Mouse (Mus musculus) neural tube, embryonic 14.5 days (tissue): Measurements from ENCODE around the gene Entpd5. TPM values are rescaled to one million over a fixed set of nuclear protein-coding genes. Genes with fewer than 3 reads are reported as not detected.
A peak's percentile ranks its signal among the peaks of the same experiment; 100 is the strongest.

Source experiments
- ATAC-seq: fragments of 200-750 bp; cut with Nextera tagmentation; 2 replicates; pipeline ENCODE4 v1.8.0; 2017; ENCODE audit warnings: low read depth, mild to moderate bottlenecking, moderate TSS enrichment, moderate library complexity
- H3K27ac ChIP-seq: fragments of 300-500 bp; sonication (generic); 2 replicates; pipeline ENCODE4 v1.5.1; 2014; ENCODE audit warnings: low read depth, mild to moderate bottlenecking, control low read depth, low read length, moderate library complexity, mixed read lengths
- H3K27me3 ChIP-seq: fragments of 300-500 bp; sonication (generic); 2 replicates; pipeline ENCODE4 v1.6.1; 2014; ENCODE audit warnings: low read length; ENCODE audit not compliant: control insufficient read depth, insufficient read depth
- H3K36me3 ChIP-seq: fragments of 300-500 bp; sonication (generic); 2 replicates; pipeline ENCODE4 v1.6.1; 2014; ENCODE audit warnings: low read length, mixed read lengths; ENCODE audit not compliant: control insufficient read depth, insufficient read depth
- H3K4me1 ChIP-seq: fragments of 300-500 bp; sonication (generic); 2 replicates; pipeline ENCODE4 v1.6.1; 2014; ENCODE audit warnings: low read length; ENCODE audit not compliant: control insufficient read depth, insufficient read depth
- H3K4me2 ChIP-seq: fragments of 300-500 bp; sonication (generic); 2 replicates; pipeline ENCODE4 v1.6.1; 2014; ENCODE audit warnings: mild to moderate bottlenecking, low read depth, low read length, control low read depth
- H3K4me3 ChIP-seq: fragments of 300-500 bp; sonication (generic); 2 replicates; pipeline ENCODE4 v1.5.1; 2014; ENCODE audit warnings: low read depth, low read length, control low read depth, mixed read lengths
- H3K9ac ChIP-seq: fragments of 300-500 bp; sonication (generic); replicated peaks from 2 replicates; pipeline ENCODE4 v1.6.1; 2014; ENCODE audit warnings: low read depth, mild to moderate bottlenecking, control low read depth, low read length, mixed read lengths
- H3K9me3 ChIP-seq: fragments of 300-500 bp; sonication (generic); 2 replicates; pipeline ENCODE4 v1.6.1; 2016; ENCODE audit warnings: low read length; ENCODE audit not compliant: control insufficient read depth
- WGBS: fragments of 180-500 bp; shearing (Covaris S2); extraction: QIAGEN DNeasy Blood & Tissue Kit; methylation state at CpG from one replicate; pipeline ENCODE4 v1.1.7; 2014; 5-methylcytosine and 5-hydroxymethylcytosine counted together
- polyA plus RNA-seq: library from polyadenylated mRNA; unstranded; fragments of >200 nt; fragmentation: Nextera tagmentation; extraction: Ambion mirVana; gene quantifications from 2 replicates; pipeline ENCODE4 v1.2.1, GENCODE M21; 2014

Entpd5 gene
- polyA plus RNA-seq, result 13.0 and 14.2 TPM in 2 replicates

DNA sequence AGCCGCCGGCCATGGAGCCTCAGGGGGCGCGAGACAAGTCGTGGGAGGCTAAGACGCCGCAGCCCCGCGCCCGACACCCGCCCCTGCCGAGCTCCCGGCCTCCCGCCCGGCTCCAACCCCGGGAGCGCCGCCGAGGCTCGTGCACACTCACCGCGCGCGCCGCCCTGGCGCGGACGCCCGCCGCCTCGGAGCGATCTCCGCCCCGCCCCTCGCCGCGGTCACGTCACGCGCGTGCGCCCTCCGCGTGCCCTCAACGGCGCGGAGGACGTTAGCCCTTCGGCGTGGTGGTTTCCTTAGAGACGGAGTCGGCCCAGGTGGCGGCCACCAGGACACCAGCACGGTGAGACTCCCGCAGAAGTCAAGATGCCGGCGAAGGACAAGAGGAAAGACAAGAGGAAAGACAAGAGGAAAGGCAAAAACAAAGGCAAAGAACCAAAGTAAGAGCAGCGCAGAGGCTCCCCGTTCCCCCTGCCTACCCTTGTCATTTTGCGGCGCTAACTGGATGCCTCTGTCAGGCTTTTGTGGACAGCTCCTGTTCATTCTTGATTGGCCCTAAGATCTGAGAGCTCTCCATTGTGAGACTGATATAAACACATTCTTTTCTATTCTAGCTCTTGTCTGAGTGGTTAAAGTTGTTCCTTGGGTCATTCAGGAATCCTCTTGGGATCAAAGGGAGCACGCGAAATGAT lies at the start of gene Entpd5, which contains the start of gene Bbof1:
Gene Entpd5, minus strand, starts transcription at position 211 of the 689 bp plus-strand sequence.
Gene Bbof1, plus strand, starts transcription at position 253 of the 689 bp plus-strand sequence.
- Histone ChIP-seq H3K27me3 (no peaks in the 10 kb centered on the region), H3K9me3 (no peaks in the 10 kb centered on the region), H3K9ac (peak within 1 kb of the TSS; percentile 81), H3K4me2 (peak within 1 kb of the TSS; percentile 61), H3K36me3 (no peaks in the 10 kb centered on the region), H3K4me3 (peak within 1 kb of the TSS; percentile 76), H3K27ac (peak within 1 kb of the TSS; percentile 84), H3K4me1 (peaks cover 5% of the 10 kb centered on the region; the same call in 1 of the 2 replicates)
- ATAC-seq, result peak; percentile 94
- under 1% methylated on average over 56 of the region's 63 CpGs for WGBS

- WGBS, result 98% methylated on average over 3 of the region's 3 CpGs
- H3K4me2 ChIP-seq, result no peak overlapping the region
- ATAC-seq, result no peak
These were observed 48.1 kb upstream of the Entpd5 start for GRCm38 (mm10) chr12:84456911-84457310.

GRCm38 (mm10) chr12:84451801-84452200 lies 43.0 kb upstream of the Entpd5 start:
- Histone ChIP-seq H3K4me3 (peak overlapping the region; percentile 62), H3K9ac (peak overlapping the region; percentile 13), H3K4me1 (0 out of 2 replicates have a peak, but pooled peaks cover 6% of the 10 kb centered on the region), H3K27me3 (no peaks in the 10 kb centered on the region), H3K27ac (peak overlapping the region; percentile 58; the same call in 1 of the 2 replicates), H3K4me2 (peak overlapping the region; percentile 94), H3K36me3 (peaks cover under 1% of the 10 kb centered on the region; the same call in 1 of the 2 replicates), H3K9me3 (no peaks in the 10 kb centered on the region)
- 1% methylated on average over 11 of the region's 11 CpGs for WGBS
- no peak for ATAC-seq

More at GRCm38 (mm10) chr12:84456911-84457310, 48.1 kb upstream of the Entpd5 start:
- H3K9me3 ChIP-seq, result no peaks in the 10 kb centered on the region
- 0 out of 2 replicates have a peak, but pooled peaks cover 2% of the 10 kb centered on the region for H3K4me1 ChIP-seq
- peaks cover 24% of the 10 kb centered on the region for H3K36me3 ChIP-seq
- H3K27ac ChIP-seq, result no peak overlapping the region
- H3K27me3 ChIP-seq, result no peaks in the 10 kb centered on the region
- no peak overlapping the region for H3K9ac ChIP-seq
- H3K4me3 ChIP-seq, result no peak overlapping the region

GRCm38 (mm10) chr12:84450718-84451646 lies 42.2 kb upstream of the Entpd5 start, which contains the start of the genes Aldh6a1 and Lin52:
Gene Aldh6a1 (minus strand): TSS chr12:84451004.
Gene Lin52 (plus strand): TSS chr12:84451422.
- H3K9ac ChIP-seq, result peak within 1 kb of the TSS; percentile 50
- peak within 1 kb of the TSS; percentile 82 for H3K27ac ChIP-seq
- no peaks in the 10 kb centered on the region for H3K9me3 ChIP-seq
- H3K4me1 ChIP-seq, result 0 out of 2 replicates have a peak, but pooled peaks cover 6% of the 10 kb centered on the region
- ATAC-seq, result peak; percentile 98
- no peaks in the 10 kb centered on the region for H3K36me3 ChIP-seq
- H3K27me3 ChIP-seq, result no peaks in the 10 kb centered on the region
- H3K4me3 ChIP-seq, result peak within 1 kb of the TSS; percentile 62
- WGBS, result under 1% methylated on average over 49 of the region's 49 CpGs
- peak within 1 kb of the TSS; percentile 94 for H3K4me2 ChIP-seq

DNA sequence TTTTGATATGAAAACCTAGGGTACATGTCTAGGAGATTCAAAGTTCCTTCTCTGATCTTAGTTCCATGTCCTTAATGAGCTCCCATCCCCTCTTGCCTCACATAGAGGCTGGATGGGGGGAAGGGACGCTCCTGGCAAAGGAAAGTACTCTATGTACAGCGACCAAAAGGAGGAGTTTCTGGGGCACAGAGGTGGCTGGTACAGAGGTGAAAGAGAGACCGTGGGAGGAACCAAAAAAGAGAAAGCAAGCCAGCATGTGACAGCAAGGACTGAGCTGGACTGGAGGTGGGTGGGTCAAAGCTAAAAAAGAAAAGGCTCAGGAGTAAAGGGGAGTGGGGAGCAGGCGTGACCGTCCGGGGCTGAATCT lies 41.5 kb upstream of the Entpd5 start:
- Histone ChIP-seq H3K9ac (peak overlapping the region; percentile 50), H3K4me2 (peak overlapping the region; percentile 94), H3K4me3 (peak overlapping the region; percentile 62), H3K27me3 (no peaks in the 10 kb centered on the region), H3K4me1 (0 out of 2 replicates have a peak, but pooled peaks cover 6% of the 10 kb centered on the region), H3K36me3 (no peaks in the 10 kb centered on the region), H3K27ac (peak overlapping the region; percentile 82), H3K9me3 (no peaks in the 10 kb centered on the region)
- no peak; the same call in 1 of the 2 replicates for ATAC-seq
- WGBS, result under 1% methylated on average over 6 of the region's 6 CpGs

DNA sequence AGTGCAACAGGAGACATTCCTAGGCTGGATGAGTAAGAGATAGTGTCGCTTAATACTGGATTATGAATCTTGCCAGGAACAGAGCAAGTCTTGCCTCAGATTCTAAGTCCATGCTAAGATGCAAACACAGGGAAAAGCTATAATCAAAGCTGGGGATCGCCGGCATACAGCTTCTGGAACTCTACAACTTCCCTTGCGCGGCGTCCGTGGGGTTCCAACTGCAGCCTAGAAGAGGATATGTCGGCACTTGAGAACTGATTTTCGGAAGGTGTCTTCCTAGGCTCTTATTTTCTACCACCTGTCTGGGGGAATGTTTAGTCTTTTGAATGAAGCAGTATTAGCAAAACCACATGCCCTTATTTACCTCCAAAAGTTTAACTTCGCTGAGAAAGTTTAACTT lies 41.1 kb upstream of the Entpd5 start:
- Histone ChIP-seq H3K27ac (no peak overlapping the region), H3K4me2 (peak overlapping the region; percentile 94; the same call in 1 of the 2 replicates), H3K9me3 (no peaks in the 10 kb centered on the region), H3K36me3 (no peaks in the 10 kb centered on the region), H3K9ac (no peak overlapping the region), H3K4me1 (0 out of 2 replicates have a peak, but pooled peaks cover 6% of the 10 kb centered on the region), H3K4me3 (peak overlapping the region; percentile 62; the same call in 1 of the 2 replicates), H3K27me3 (no peaks in the 10 kb centered on the region)
- no peak for ATAC-seq
- WGBS, result 49% methylated on average over 10 of the region's 10 CpGs

GRCm38 (mm10) chr12:84448181-84448580 lies 39.4 kb upstream of the Entpd5 start:
- no peak overlapping the region for H3K4me3 ChIP-seq
- H3K4me2 ChIP-seq, result no peak overlapping the region
- H3K9ac ChIP-seq, result no peak overlapping the region
- no peaks in the 10 kb centered on the region for H3K36me3 ChIP-seq
- no peak for ATAC-seq
- no peaks in the 10 kb centered on the region for H3K27me3 ChIP-seq
- 75% methylated on average over 6 of the region's 6 CpGs for WGBS
- 0 out of 2 replicates have a peak, but pooled peaks cover 6% of the 10 kb centered on the region for H3K4me1 ChIP-seq
- H3K9me3 ChIP-seq, result no peaks in the 10 kb centered on the region
- H3K27ac ChIP-seq, result no peak overlapping the region

DNA sequence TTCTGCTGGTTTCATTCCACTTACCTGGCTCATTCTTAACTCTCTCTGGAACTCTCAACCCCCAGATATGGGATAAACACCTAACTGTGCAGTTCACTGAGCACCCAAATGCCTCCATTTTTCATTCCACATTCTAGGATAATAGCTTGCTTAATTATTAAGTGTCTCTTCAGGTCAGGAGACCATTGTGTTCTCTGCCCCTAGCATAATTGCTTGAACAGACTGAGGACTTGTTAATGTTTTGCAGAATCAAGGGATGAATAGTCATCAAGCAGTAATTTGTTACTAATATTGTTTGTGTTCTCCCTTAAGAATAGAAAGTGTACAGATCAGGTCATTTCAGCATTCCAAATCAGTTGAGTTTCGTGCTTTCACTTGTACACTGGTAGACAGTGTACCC lies 38.6 kb upstream of the Entpd5 start:
- Histone ChIP-seq H3K36me3 (no peaks in the 10 kb centered on the region), H3K9me3 (no peaks in the 10 kb centered on the region), H3K27ac (no peak overlapping the region), H3K9ac (no peak overlapping the region), H3K4me3 (no peak overlapping the region), H3K4me1 (0 out of 2 replicates have a peak, but pooled peaks cover 6% of the 10 kb centered on the region), H3K27me3 (no peaks in the 10 kb centered on the region), H3K4me2 (no peak overlapping the region)
- WGBS, result 68% methylated on average over 1 of the region's 1 CpGs
- no peak for ATAC-seq
